8 mouse cellular contexts compared by ENCODE assay signal in the genomic region with DNA sequence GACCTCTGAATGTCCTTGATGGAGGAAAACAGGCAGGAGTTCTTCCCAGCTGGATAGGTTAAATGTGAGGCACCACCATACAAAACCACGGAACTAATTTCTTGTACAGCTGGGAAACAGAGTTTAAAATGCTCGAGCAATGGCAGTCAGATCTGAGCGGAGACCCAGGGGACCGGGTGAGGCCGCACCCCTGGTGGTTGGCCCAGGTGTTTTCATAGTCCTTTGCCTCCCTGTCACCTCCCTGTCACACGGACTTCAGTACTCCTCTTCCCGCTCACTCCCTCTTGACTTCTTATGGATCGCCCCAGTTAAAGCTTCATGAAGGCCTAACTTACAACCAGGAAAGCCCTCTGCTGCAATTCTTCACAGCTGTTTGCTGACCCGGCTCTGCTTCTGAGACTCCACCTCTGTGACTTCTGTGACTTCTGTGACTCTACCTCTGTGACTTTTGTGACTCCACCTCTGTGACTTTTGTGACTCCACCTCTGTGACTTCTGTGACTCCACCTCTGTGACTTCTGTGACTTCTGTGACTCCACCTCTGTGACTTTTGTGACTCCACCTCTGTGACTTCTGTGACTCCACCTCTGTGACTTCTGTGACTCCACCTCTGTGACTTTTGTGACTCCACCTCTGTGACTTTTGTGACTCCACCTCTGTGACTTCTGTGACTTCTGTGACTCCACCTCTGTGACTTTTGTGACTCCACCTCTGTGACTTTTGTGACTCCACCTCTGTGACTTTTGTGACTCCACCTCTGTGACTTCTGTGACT.
DNase-seq lines count a peak whose midpoint lies in the region; ATAC-seq and TF ChIP-seq lines count a peak whose summit lies in the region.
"Not testable (repeated sequence)": the region's sequence is repeated elsewhere in the genome, so short reads cannot be mapped to it uniquely, and the experiment has no call there.

No protein-coding gene starts in this region.

- H3K36me3 ChIP-seq in G1E (replicated peaks); heart, adult 2 months (ENCODE audit: control insufficient read depth, insufficient read depth, low read length); liver, postnatal 0 days (replicated peaks; ENCODE audit: insufficient read depth, low read length): not testable (repeated sequence)

- peak; percentile 16 for DNase-seq in A20 (ENCODE audit: low read depth, low spot score)
- peak; percentile 50 for DNase-seq in G1E (ENCODE audit: low spot score)
- peak in 1 of 2 experiments; percentile 42 for DNase-seq in heart, adult 2 months
- peak; percentile 24 for DNase-seq in induced T-regulatory cell, adult 2 months (ENCODE audit: low read depth)
- not testable (repeated sequence) for DNase-seq in liver, postnatal 0 days
- DNase-seq in spleen, adult 18-20 months: peak; percentile 16 to 25
- DNase-seq in thymus, postnatal 4 days: peak; percentile 22

- TF ChIP-seq EP300 in heart, adult 2 months (IDR thresholded peaks at IDR 0.05; ENCODE audit: insufficient read depth, low read depth, low read length); liver, postnatal 0 days (IDR thresholded peaks at IDR 0.05; ENCODE audit: low read depth): not testable (repeated sequence)

- not testable (repeated sequence) for H3K27me3 ChIP-seq in G1E (ENCODE audit: insufficient read depth, low read length); heart, adult 2 months (ENCODE audit: control insufficient read depth, insufficient read depth, low read length); liver, postnatal 0 days (ENCODE audit: insufficient read depth, low read length)

- ATAC-seq in G1E (ENCODE audit: extremely low read depth, insufficient number of reproducible peaks, low FRiP score, poor library complexity, severe bottlenecking): peak; percentile 67
- ATAC-seq in liver, postnatal 0 days: peak; percentile 66; the same call in 1 of the 2 replicates

- H3K4me1 ChIP-seq in G1E (ENCODE audit: insufficient read depth, low read depth, low read length): peaks cover 14% of the 10 kb centered on the region
- H3K4me1 ChIP-seq in brown adipose tissue, adult 24 weeks (ENCODE audit: control insufficient read depth, insufficient read depth, insufficient read length, low read length); heart, adult 2 months (ENCODE audit: control insufficient read depth, insufficient read depth, low read length); liver, postnatal 0 days (ENCODE audit: insufficient read depth): not testable (repeated sequence)

- TF ChIP-seq CTCF in G1E (IDR thresholded peaks at IDR 0.05; ENCODE audit: low read depth, low read length); heart, adult 2 months (IDR thresholded peaks at IDR 0.05); liver, postnatal 0 days (IDR thresholded peaks at IDR 0.05; ENCODE audit: low read depth): not testable (repeated sequence)

- H3K9ac ChIP-seq in heart, adult 2 months (ENCODE audit: low read depth, low read length): peak overlapping the region; percentile 14
- 0 out of 2 replicates have a peak overlapping the region, but pooled peaks have one; percentile 11 for H3K9ac ChIP-seq in liver, postnatal 0 days (replicated peaks)

- 0 out of 2 replicates have a peak overlapping the region, but pooled peaks have one; percentile 27 for H3K4me2 ChIP-seq in liver, postnatal 0 days (ENCODE audit: low read depth, low read length)

- peak overlapping the region; percentile 72 for H3K4me3 ChIP-seq in G1E (ENCODE audit: low read depth, low read length)
- H3K4me3 ChIP-seq in brown adipose tissue, adult 24 weeks (ENCODE audit: insufficient read depth, low read depth, low read length): peak overlapping the region; percentile 74
- not testable (repeated sequence) for H3K4me3 ChIP-seq in heart, adult 2 months
- 0 out of 2 replicates have a peak overlapping the region, but pooled peaks have one; percentile 4 for H3K4me3 ChIP-seq in liver, postnatal 0 days (ENCODE audit: low read depth, low read length)

- H3K9me3 ChIP-seq in G1E (replicated peaks); liver, postnatal 0 days (ENCODE audit: low read length): not testable (repeated sequence)

- peak overlapping the region; percentile 99 for H3K27ac ChIP-seq in brown adipose tissue, adult 24 weeks (replicated peaks; ENCODE audit: low read depth, low read length)
- peak overlapping the region; percentile 57 for H3K27ac ChIP-seq in heart, adult 2 months
- H3K27ac ChIP-seq in liver, postnatal 0 days (ENCODE audit: low read depth): peak overlapping the region; percentile 41; the same call in 1 of the 2 replicates

- not testable (repeated sequence) for TF ChIP-seq POLR2A in heart, adult 2 months (IDR thresholded peaks at IDR 0.05; ENCODE audit: insufficient read depth, low read depth, low read length)

- intact Hi-C loops in heart, adult 2 months (cut with DNase I): not testable (repeated sequence)

- H3K79me2 ChIP-seq in heart, adult 2 months (replicated peaks; ENCODE audit: control insufficient read depth, insufficient read depth, low read length): not testable (repeated sequence)

- WGBS in heart, adult 2 months: 66% methylated on average over 9 of the region's 9 CpGs
- 78% methylated on average over 9 of the region's 9 CpGs for WGBS in liver, postnatal 0 days (ENCODE audit: insufficient replicate concordance)

Comparison
In these comparisons a context has a peak if more than half of its experiments do, and no peak if none do; other contexts are left out.
1. H3K27ac ChIP-seq: peak in every context shown above with its lines; median percentile 99 in brown adipose tissue, adult 24 weeks; 57 in heart, adult 2 months; 41 in liver, postnatal 0 days.